Comparison of ENCODE assay signal across 13 mouse cellular contexts in genomic region chr2:69086505-69087260, GRCm38 (mm10). TPM values are rescaled to one million over a fixed set of nuclear protein-coding genes. Genes with fewer than 3 reads are reported as not detected.
DNase-seq lines count a peak whose midpoint lies in the region; ATAC-seq and TF ChIP-seq lines count a peak whose summit lies in the region.
"Had no signal": no experiment of that assay in that cellular context is flagged by ENCODE, and none has a peak within 500 bp of the region (broad histone marks: within the 10 kb centered on the region; RNA-seq: fewer than 3 reads in every experiment).

No protein-coding gene starts in this region.

- ATAC-seq in stomach, embryonic 14.5 days (ENCODE audit: insufficient number of reproducible peaks, insufficient read depth, low FRiP score, low read depth) = peak; percentile 33; the same call in 1 of the 2 replicates
- no peak for ATAC-seq in stomach, postnatal 0 days (ENCODE audit: low FRiP score, low TSS enrichment)
- ATAC-seq in forebrain, embryonic 14.5 days = peak; percentile 75
- ATAC-seq in midbrain, embryonic 11.5 days (ENCODE audit: low FRiP score) = peak; percentile 77
- 0 out of 2 replicates have a peak, but pooled peaks have one; percentile 33 for ATAC-seq in stomach, embryonic 16.5 days (ENCODE audit: insufficient read depth, low FRiP score)

- 69% methylated on average over 8 of the region's 8 CpGs for WGBS in stomach, embryonic 14.5 days
- WGBS in stomach, postnatal 0 days = 73% methylated on average over 8 of the region's 8 CpGs
- 26% methylated on average over 8 of the region's 8 CpGs for WGBS in forebrain, embryonic 14.5 days
- 45% methylated on average over 8 of the region's 8 CpGs for WGBS in midbrain, embryonic 11.5 days
- 68% methylated on average over 8 of the region's 8 CpGs for WGBS in stomach, embryonic 16.5 days

- H3K9me3 ChIP-seq in stomach, embryonic 14.5 days (ENCODE audit: control insufficient read depth, low read depth, low read length) = no peaks in the 10 kb centered on the region
- H3K9me3 ChIP-seq in stomach, postnatal 0 days (ENCODE audit: control insufficient read depth, low read length) = no peaks in the 10 kb centered on the region
- H3K9me3 ChIP-seq in forebrain, embryonic 14.5 days (replicated peaks; ENCODE audit: control insufficient read depth, low read length) = no peaks in the 10 kb centered on the region
- H3K9me3 ChIP-seq in midbrain, embryonic 11.5 days (ENCODE audit: control insufficient read depth, low read length) = no peaks in the 10 kb centered on the region
- H3K9me3 ChIP-seq in stomach, embryonic 16.5 days (replicated peaks; ENCODE audit: control insufficient read depth, low read length) = no peaks in the 10 kb centered on the region

- no peak overlapping the region for H3K4me3 ChIP-seq in stomach, embryonic 14.5 days (ENCODE audit: low read depth, low read length)
- H3K4me3 ChIP-seq in stomach, postnatal 0 days (ENCODE audit: low read depth, low read length) = no peak overlapping the region
- H3K4me3 ChIP-seq in forebrain, embryonic 14.5 days (ENCODE audit: low read depth, low read length) = no peak overlapping the region
- H3K4me3 ChIP-seq in midbrain, embryonic 11.5 days (ENCODE audit: low read depth, low read length) = no peak overlapping the region
- no peak overlapping the region for H3K4me3 ChIP-seq in stomach, embryonic 16.5 days (replicated peaks; ENCODE audit: low read length)

- no peak overlapping the region for H3K27ac ChIP-seq in stomach, embryonic 14.5 days (ENCODE audit: low read length)
- no peak overlapping the region for H3K27ac ChIP-seq in stomach, postnatal 0 days (replicated peaks)
- peak overlapping the region; percentile 60; the same call in 1 of the 2 replicates for H3K27ac ChIP-seq in forebrain, embryonic 14.5 days (ENCODE audit: low read depth, low read length)
- H3K27ac ChIP-seq in midbrain, embryonic 11.5 days (ENCODE audit: low read depth, low read length) = no peak overlapping the region
- no peak overlapping the region for H3K27ac ChIP-seq in stomach, embryonic 16.5 days (ENCODE audit: low read length)

- no peak for DNase-seq in stomach, postnatal 0 days (ENCODE audit: low spot score)
- DNase-seq in forebrain, embryonic 14.5 days (ENCODE audit: low spot score) = peak; percentile 75
- DNase-seq in midbrain, embryonic 11.5 days (ENCODE audit: low spot score, missing footprints) = peak; percentile 84
- DNase-seq in adrenal gland, postnatal 4 days (ENCODE audit: low spot score in 2 of 2) = no peak
- DNase-seq in heart, postnatal 4 days = no peak
- no peak for DNase-seq in c-Kit-positive CD71-positive TER-119-positive erythroid progenitor cells, embryonic 14.5 days (ENCODE audit: low spot score)
- DNase-seq: gastrocnemius, postnatal 25 days; kidney, postnatal 36 days; right cerebral cortex, adult 18-20 months had no signal

- H3K36me3 ChIP-seq in stomach, embryonic 14.5 days (ENCODE audit: control insufficient read depth, insufficient read depth, low read length) = no peaks in the 10 kb centered on the region
- H3K36me3 ChIP-seq in stomach, postnatal 0 days (ENCODE audit: control insufficient read depth, insufficient read depth, low read length) = no peaks in the 10 kb centered on the region
- no peaks in the 10 kb centered on the region for H3K36me3 ChIP-seq in forebrain, embryonic 14.5 days (ENCODE audit: control insufficient read depth, insufficient read depth, low read length)
- H3K36me3 ChIP-seq in midbrain, embryonic 11.5 days (ENCODE audit: control insufficient read depth, insufficient read depth, low read length) = no peaks in the 10 kb centered on the region
- no peaks in the 10 kb centered on the region for H3K36me3 ChIP-seq in stomach, embryonic 16.5 days (ENCODE audit: control insufficient read depth, insufficient read depth, low read length)

- TF ChIP-seq CTCF in stomach, postnatal 0 days (IDR thresholded peaks at IDR 0.05; ENCODE audit: low read depth) = no peak

- H3K27me3 ChIP-seq in stomach, embryonic 14.5 days (ENCODE audit: control insufficient read depth, insufficient read depth, low read length) = no peaks in the 10 kb centered on the region
- no peaks in the 10 kb centered on the region for H3K27me3 ChIP-seq in stomach, postnatal 0 days (ENCODE audit: control insufficient read depth, insufficient read depth, low read length)
- H3K27me3 ChIP-seq in forebrain, embryonic 14.5 days (replicated peaks; ENCODE audit: control insufficient read depth, insufficient read depth, low read length) = no peaks in the 10 kb centered on the region
- H3K27me3 ChIP-seq in midbrain, embryonic 11.5 days (ENCODE audit: control insufficient read depth, insufficient read depth, low read length) = no peaks in the 10 kb centered on the region
- no peaks in the 10 kb centered on the region for H3K27me3 ChIP-seq in stomach, embryonic 16.5 days (ENCODE audit: control insufficient read depth, insufficient read depth, low read length)

- H3K4me2 ChIP-seq in stomach, embryonic 14.5 days (replicated peaks; ENCODE audit: low read depth, low read length) = no peak overlapping the region
- no peak overlapping the region for H3K4me2 ChIP-seq in stomach, postnatal 0 days (replicated peaks; ENCODE audit: low read depth)
- H3K4me2 ChIP-seq in forebrain, embryonic 14.5 days (ENCODE audit: low read length) = no peak overlapping the region
- H3K4me2 ChIP-seq in midbrain, embryonic 11.5 days = no peak overlapping the region
- no peak overlapping the region for H3K4me2 ChIP-seq in stomach, embryonic 16.5 days (ENCODE audit: low read depth, low read length)

- H3K9ac ChIP-seq in stomach, embryonic 14.5 days (replicated peaks; ENCODE audit: low read depth, low read length) = no peak overlapping the region
- no peak overlapping the region for H3K9ac ChIP-seq in stomach, postnatal 0 days (ENCODE audit: low read length)
- no peak overlapping the region for H3K9ac ChIP-seq in forebrain, embryonic 14.5 days (ENCODE audit: low read length)
- no peak overlapping the region for H3K9ac ChIP-seq in midbrain, embryonic 11.5 days (ENCODE audit: low read length)
- H3K9ac ChIP-seq in stomach, embryonic 16.5 days (ENCODE audit: low read length) = no peak overlapping the region

- no peak for TF ChIP-seq EP300 in stomach, postnatal 0 days (optimal IDR thresholded peaks at IDR 0.05)

- H3K4me1 ChIP-seq in stomach, embryonic 14.5 days (ENCODE audit: control insufficient read depth, insufficient read depth, low read length) = no peaks in the 10 kb centered on the region
- no peaks in the 10 kb centered on the region for H3K4me1 ChIP-seq in stomach, postnatal 0 days (replicated peaks; ENCODE audit: control insufficient read depth, insufficient read depth)
- peaks cover 18% of the 10 kb centered on the region for H3K4me1 ChIP-seq in forebrain, embryonic 14.5 days (ENCODE audit: control insufficient read depth, insufficient read depth, low read length)
- H3K4me1 ChIP-seq in midbrain, embryonic 11.5 days (ENCODE audit: control insufficient read depth, insufficient read depth, low read length) = peaks cover 6% of the 10 kb centered on the region; the same call in 1 of the 2 replicates
- no peaks in the 10 kb centered on the region for H3K4me1 ChIP-seq in stomach, embryonic 16.5 days (ENCODE audit: control insufficient read depth, insufficient read depth, low read length)

RNA-seq across cellular contexts. Expression of gene Nostrin, which starts 48.9 kb away (rescaled TPM):
- 6.5 and 7.8 TPM in 2 replicates for polyA plus RNA-seq in stomach, embryonic 14.5 days (2014; fragmentation: Nextera tagmentation; extraction: Ambion mirVana)
- 18.7 and 22.3 TPM in 2 replicates for polyA plus RNA-seq in stomach, postnatal 0 days (2015; fragmentation: Nextera tagmentation; extraction: Ambion mirVana)
- polyA plus RNA-seq in forebrain, embryonic 14.5 days (2014; fragmentation: Nextera tagmentation; extraction: Ambion mirVana) = 1.2 and 1.4 TPM in 2 replicates
- 0.77 and 1.2 TPM in 2 replicates for polyA plus RNA-seq in midbrain, embryonic 11.5 days (2014; fragmentation: Nextera tagmentation; extraction: Ambion mirVana)
- 12.3 and 12.8 TPM in 2 replicates for polyA plus RNA-seq in stomach, embryonic 16.5 days (2015; fragmentation: Nextera tagmentation; extraction: Ambion mirVana)
- total RNA-seq in adrenal gland, postnatal 4 days (2021) = 10 to 100 TPM in 1 of 2 experiments, 1 to 10 TPM in 1; 7.2 to 10.7 TPM
- total RNA-seq in heart, postnatal 4 days (2021) = 10 to 100 TPM; 11.0 to 13.0 TPM
- total RNA-seq: hematopoietic stem cell, adult 5-6 weeks; megakaryocyte-erythroid progenitor cell, adult 5-6 weeks had no signal

Comparison
In these comparisons a context has a peak if more than half of its experiments do, and no peak if none do; other contexts are left out.
1. DNase-seq: peak in forebrain, embryonic 14.5 days (single experiment) and midbrain, embryonic 11.5 days (single experiment); none in stomach, postnatal 0 days (single experiment), adrenal gland, postnatal 4 days (0 of 2), heart, postnatal 4 days (single experiment) and c-Kit-positive CD71-positive TER-119-positive erythroid progenitor cells, embryonic 14.5 days (single experiment).